22 mouse cellular contexts compared by ENCODE assay signal in the genomic region with DNA sequence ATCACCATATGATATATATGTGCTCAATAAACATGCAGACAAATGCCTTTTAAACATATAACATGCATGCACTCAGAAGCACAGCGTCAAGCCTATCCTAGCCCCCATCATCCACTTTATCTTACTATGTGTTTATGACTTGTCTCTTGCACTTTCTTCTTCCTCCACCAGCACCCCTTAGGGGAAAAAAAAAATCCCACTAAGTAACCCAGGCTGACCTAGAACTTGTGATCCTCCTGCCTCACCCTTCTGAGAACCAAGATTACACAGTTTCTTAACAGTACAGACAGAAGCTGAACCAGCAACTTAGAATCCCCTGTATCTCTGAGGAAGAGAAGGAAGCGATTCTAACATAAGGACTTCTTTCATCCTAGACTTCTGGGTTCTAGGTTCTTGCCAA. TPM values are rescaled to one million over a fixed set of nuclear protein-coding genes. Genes with fewer than 3 reads are reported as not detected.
A peak's percentile ranks its signal among the peaks of the same experiment; 100 is the strongest.
DNase-seq lines count a peak whose midpoint lies in the region; ATAC-seq and TF ChIP-seq lines count a peak whose summit lies in the region.
"Had no signal": no experiment of that assay in that cellular context is flagged by ENCODE, and none has a peak within 500 bp of the region (broad histone marks: within the 10 kb centered on the region; RNA-seq: fewer than 3 reads in every experiment).

No protein-coding gene starts in this region.

- DNase-seq in gastrocnemius, adult 2 months, result no peak
- no peak for DNase-seq in gastrocnemius, postnatal 14 days
- DNase-seq in liver, embryonic 11.5 days (ENCODE audit: low spot score), result no peak
- no peak for DNase-seq in liver, postnatal 0 days
- DNase-seq in spleen, adult 18-20 months, result no peak
- no peak for DNase-seq in left cerebral cortex, adult 8-10 months (ENCODE audit: low spot score in 2 of 2)
- DNase-seq: cerebellum, adult 18-20 months; cerebellum, postnatal 14 days; gastrocnemius, postnatal 25 days; heart, postnatal 4 days; kidney, postnatal 4 days; layer of hippocampus, adult 9-11 months; thymus, postnatal 14 days had no signal

- no peaks in the 10 kb centered on the region for H3K9me3 ChIP-seq in megakaryocyte, embryonic 14.5 days
- H3K9me3 ChIP-seq in liver, embryonic 11.5 days (ENCODE audit: control insufficient read depth, low read length), result no peaks in the 10 kb centered on the region
- no peaks in the 10 kb centered on the region for H3K9me3 ChIP-seq in liver, postnatal 0 days (ENCODE audit: low read length)
- H3K9me3 ChIP-seq: embryonic facial prominence, embryonic 12.5 days; heart, embryonic 15.5 days; hindbrain, embryonic 15.5 days; intestine, embryonic 15.5 days had no signal

- no peak overlapping the region for H3K4me3 ChIP-seq in gastrocnemius, adult 2 months
- H3K4me3 ChIP-seq in megakaryocyte, embryonic 14.5 days (replicated peaks), result peak overlapping the region; percentile 97
- peak overlapping the region; percentile 83 for H3K4me3 ChIP-seq in liver, embryonic 11.5 days (ENCODE audit: low read depth, low read length)
- H3K4me3 ChIP-seq in liver, postnatal 0 days (ENCODE audit: low read depth, low read length), result peak overlapping the region; percentile 93
- H3K4me3 ChIP-seq: embryonic facial prominence, embryonic 12.5 days; heart, embryonic 15.5 days; hindbrain, embryonic 15.5 days; intestine, embryonic 15.5 days had no signal

- ATAC-seq in megakaryocyte, adult 5-6 weeks (ENCODE audit: poor library complexity, severe bottlenecking), result no peak
- no peak for ATAC-seq in liver, embryonic 11.5 days (replicated peaks; ENCODE audit: low FRiP score)
- no peak for ATAC-seq in liver, postnatal 0 days
- ATAC-seq: forebrain, embryonic 14.5 days; intestine, embryonic 15.5 days; Patski had no signal

- H3K27me3 ChIP-seq in megakaryocyte, embryonic 14.5 days (replicated peaks), result no peaks in the 10 kb centered on the region
- no peaks in the 10 kb centered on the region for H3K27me3 ChIP-seq in liver, embryonic 11.5 days (replicated peaks; ENCODE audit: control insufficient read depth, insufficient read depth, low read length)
- no peaks in the 10 kb centered on the region for H3K27me3 ChIP-seq in liver, postnatal 0 days (ENCODE audit: insufficient read depth, low read length)
- H3K27me3 ChIP-seq: embryonic facial prominence, embryonic 12.5 days; heart, embryonic 15.5 days; hindbrain, embryonic 15.5 days; intestine, embryonic 15.5 days; Patski had no signal

- peak overlapping the region; percentile 91 for H3K4me2 ChIP-seq in liver, embryonic 11.5 days
- peak overlapping the region; percentile 97 for H3K4me2 ChIP-seq in liver, postnatal 0 days (ENCODE audit: low read depth, low read length)
- H3K4me2 ChIP-seq: midbrain, embryonic 11.5 days had no signal

- peak overlapping the region; percentile 93; the same call in 1 of the 2 replicates for H3K27ac ChIP-seq in gastrocnemius, adult 2 months
- H3K27ac ChIP-seq in liver, embryonic 11.5 days (ENCODE audit: low read depth, low read length), result peak overlapping the region; percentile 97; the same call in 1 of the 2 replicates
- peak overlapping the region; percentile 98 for H3K27ac ChIP-seq in liver, postnatal 0 days (ENCODE audit: low read depth)

- WGBS in liver, embryonic 11.5 days, result 80% methylated on average over 2 of the region's 2 CpGs
- WGBS in liver, postnatal 0 days (ENCODE audit: insufficient replicate concordance), result 55% methylated on average over 2 of the region's 2 CpGs

- H3K36me3 ChIP-seq in megakaryocyte, embryonic 14.5 days (replicated peaks; ENCODE audit: low read length), result peaks cover 57% of the 10 kb centered on the region
- H3K36me3 ChIP-seq in liver, embryonic 11.5 days (ENCODE audit: control insufficient read depth, insufficient read depth, low read length), result peaks cover 2% of the 10 kb centered on the region; the same call in 1 of the 2 replicates
- H3K36me3 ChIP-seq in liver, postnatal 0 days (replicated peaks; ENCODE audit: insufficient read depth, low read length), result peaks cover 16% of the 10 kb centered on the region
- H3K36me3 ChIP-seq: embryonic facial prominence, embryonic 12.5 days; intestine, embryonic 15.5 days had no signal

- no peak for TF ChIP-seq EP300 in liver, postnatal 0 days (IDR thresholded peaks at IDR 0.05; ENCODE audit: low read depth)

- no peak overlapping the region; the same call in 1 of the 2 replicates for H3K9ac ChIP-seq in liver, embryonic 11.5 days (ENCODE audit: low read depth, low read length)
- H3K9ac ChIP-seq in liver, postnatal 0 days (replicated peaks), result peak overlapping the region; percentile 93
- H3K9ac ChIP-seq: embryonic facial prominence, embryonic 12.5 days; heart, embryonic 15.5 days; hindbrain, embryonic 15.5 days; intestine, embryonic 15.5 days had no signal

- intact Hi-C loops in gastrocnemius, adult 2 months (cut with DNase I), result loop anchor here (5.0 kb wide), 3 partner anchors 44 to 149 kb away; a partner anchor contains a TSS
- intact Hi-C loops in gastrocnemius, postnatal 14 days (cut with DNase I; ENCODE audit: low total_unique reads), result no loop called here

- no peak for TF ChIP-seq CTCF in gastrocnemius, adult 2 months (IDR thresholded peaks at IDR 0.05)
- TF ChIP-seq CTCF in liver, postnatal 0 days (IDR thresholded peaks at IDR 0.05; ENCODE audit: low read depth), result no peak

- peaks cover 80% of the 10 kb centered on the region for H3K4me1 ChIP-seq in megakaryocyte, embryonic 14.5 days
- H3K4me1 ChIP-seq in liver, embryonic 11.5 days (replicated peaks; ENCODE audit: control insufficient read depth, insufficient read depth, low read length), result peaks cover 47% of the 10 kb centered on the region
- H3K4me1 ChIP-seq in liver, postnatal 0 days (ENCODE audit: insufficient read depth), result peaks cover 73% of the 10 kb centered on the region

RNA-seq across cellular contexts. Expression of a gene that starts 0.5 kb away (rescaled TPM):
- 1 to 10 TPM; 4.2 to 4.3 TPM for total RNA-seq in gastrocnemius, adult 2 months (2021)
- 1 to 10 TPM; 5.8 to 7.3 TPM for total RNA-seq in gastrocnemius, postnatal 14 days (2021)
- polyA plus RNA-seq in megakaryocyte, embryonic 14.5 days (2012; ENCODE audit: insufficient read depth, low replicate concordance), result 13.7 and 16.5 TPM in 2 replicates
- total RNA-seq in megakaryocyte, adult 5-6 weeks (2015), result 53.1 and 53.4 TPM in 2 replicates
- total RNA-seq in megakaryocyte, adult 5-6 weeks (2017), result 49.6 and 57.4 TPM in 2 replicates
- 34.8 and 40.1 TPM in 2 replicates for polyA plus RNA-seq in liver, embryonic 11.5 days (2014; fragmentation: Nextera tagmentation; extraction: Ambion mirVana)
- polyA plus RNA-seq in liver, postnatal 0 days (2015; fragmentation: Nextera tagmentation; extraction: Ambion mirVana), result 23.6 and 26.5 TPM in 2 replicates
- total RNA-seq in left cerebral cortex, adult 8-10 months (2022), result 10 to 100 TPM; 26.5 to 30.4 (median 28.9) TPM

RNA-seq across cellular contexts. Expression of a gene that starts 57.3 kb away (rescaled TPM):
- 1 to 10 TPM; 7.7 to 8.4 TPM for total RNA-seq in gastrocnemius, adult 2 months (2021)
- 1 to 10 TPM; 5.8 to 7.4 TPM for total RNA-seq in gastrocnemius, postnatal 14 days (2021)
- polyA plus RNA-seq in megakaryocyte, embryonic 14.5 days (2012; ENCODE audit: insufficient read depth, low replicate concordance), result 78.0 and 88.3 TPM in 2 replicates
- 32.2 and 41.6 TPM in 2 replicates for total RNA-seq in megakaryocyte, adult 5-6 weeks (2015)
- total RNA-seq in megakaryocyte, adult 5-6 weeks (2017), result 33.7 and 38.0 TPM in 2 replicates
- 90.9 and 95.2 TPM in 2 replicates for polyA plus RNA-seq in liver, embryonic 11.5 days (2014; fragmentation: Nextera tagmentation; extraction: Ambion mirVana)
- 23.7 and 23.9 TPM in 2 replicates for polyA plus RNA-seq in liver, postnatal 0 days (2015; fragmentation: Nextera tagmentation; extraction: Ambion mirVana)
- total RNA-seq in left cerebral cortex, adult 8-10 months (2022), result 10 to 100 TPM; 16.1 to 19.1 (median 16.4) TPM
